Mouse (Mus musculus): ENCODE measurements around the gene Ctnna3.

DNA sequence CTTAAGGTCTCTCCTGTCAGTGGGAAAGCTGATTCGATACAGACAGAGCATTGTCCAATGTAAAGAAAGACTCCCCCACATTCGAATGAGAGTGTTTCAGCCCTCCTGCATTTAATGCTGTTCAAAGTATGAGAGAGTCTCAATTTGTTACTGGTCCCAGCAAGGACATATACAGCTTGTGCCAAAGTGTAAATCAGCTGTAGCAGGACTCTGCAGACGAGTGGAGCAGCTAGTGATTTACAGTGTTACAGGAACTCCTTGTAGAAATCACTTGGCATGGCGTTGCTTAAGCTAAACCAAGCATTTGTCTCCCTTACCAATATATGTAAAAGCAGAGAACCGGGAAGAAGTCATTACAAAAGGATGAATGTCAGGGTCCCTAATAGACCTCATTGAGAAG, 31.0 kb downstream of the Ctnna3 start:
- TF ChIP-seq CTCF (IDR thresholded peaks at IDR 0.05; ENCODE audit: low read depth, low read length) (no peak), GATA2 (IDR thresholded peaks at IDR 0.05; ENCODE audit: borderline replicate concordance, low read depth, low read length) (no peak), TAL1 (conservative IDR thresholded peaks at IDR 0.05; ENCODE audit: low read depth, low read length) (no peak), POLR2AphosphoS5 (IDR thresholded peaks at IDR 0.05; ENCODE audit: insufficient replicate concordance, low read depth, low read length) (no peak)

Measured in G1E (cell line).